Mouse (Mus musculus) layer of hippocampus, postnatal 36 days (tissue): ENCODE results near the gene Pon3. TPM values are rescaled to one million over a fixed set of nuclear protein-coding genes. Genes with fewer than 3 reads are reported as not detected.

Experiments
- DNase-seq, 2 experiments: peaks; one replicate each; pipeline ENCODE4 v3.0.0; 2022
- total RNA-seq, 2 experiments: library from RNA; stranded (reverse); gene quantifications; 2 replicates each; pipeline ENCODE4 v1.2.3; 2021

The Pon3 gene
- total RNA-seq, 2 experiments from 2014 or later, result 2.0 to 2.2 TPM

DNA sequence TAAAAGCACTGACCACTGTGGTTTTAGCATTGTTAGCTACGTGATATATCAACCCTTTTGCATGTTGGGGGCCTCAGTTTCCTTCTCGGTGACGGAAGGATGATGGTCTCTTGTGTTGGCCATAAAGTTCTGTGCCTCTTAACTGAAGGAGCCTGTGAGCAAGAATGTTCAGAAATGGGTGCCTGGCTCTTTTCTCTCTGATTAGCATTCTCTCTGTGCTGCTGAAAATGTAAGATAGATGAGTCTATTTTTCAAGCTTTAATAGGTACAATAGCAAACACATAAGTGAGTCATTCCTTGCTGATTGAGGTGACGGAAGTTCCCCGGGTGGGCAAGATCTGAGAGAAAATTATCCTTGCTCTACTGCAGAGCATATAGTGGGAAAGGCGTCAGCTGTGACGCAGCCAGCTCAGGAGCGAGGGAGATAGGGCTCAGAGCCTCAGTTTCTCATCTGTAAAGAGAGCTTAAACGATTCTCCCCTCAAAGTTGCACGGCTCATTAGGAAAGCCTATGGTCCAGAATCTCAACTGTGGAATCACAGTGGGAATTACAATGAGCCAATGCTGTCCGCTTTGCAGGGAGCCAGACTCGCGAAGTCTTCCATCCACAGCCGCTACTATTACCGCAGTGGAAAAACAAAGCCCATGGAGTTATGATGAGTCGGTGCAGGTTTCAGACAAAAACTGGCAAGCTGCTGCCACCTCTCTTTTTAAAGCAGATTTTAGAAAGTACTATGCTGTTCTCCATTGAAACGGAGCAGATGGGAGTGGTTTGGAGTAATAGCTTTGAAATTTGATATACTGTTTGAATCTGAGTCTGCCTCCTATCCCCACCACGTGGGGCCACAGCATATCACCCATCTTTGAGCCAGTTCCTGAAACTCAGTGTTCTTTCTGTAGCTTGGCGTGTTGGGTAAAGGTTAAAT lies 77.9 kb downstream of the Pon3 start:
- peak; percentile 10 to 19 for DNase-seq

GRCm38 (mm10) chr6:5174179-5174812 lies 81.8 kb downstream of the Pon3 start:
- no peak for DNase-seq

GRCm38 (mm10) chr6:5172571-5172970 lies 83.5 kb downstream of the Pon3 start:
- no peak for DNase-seq

DNA sequence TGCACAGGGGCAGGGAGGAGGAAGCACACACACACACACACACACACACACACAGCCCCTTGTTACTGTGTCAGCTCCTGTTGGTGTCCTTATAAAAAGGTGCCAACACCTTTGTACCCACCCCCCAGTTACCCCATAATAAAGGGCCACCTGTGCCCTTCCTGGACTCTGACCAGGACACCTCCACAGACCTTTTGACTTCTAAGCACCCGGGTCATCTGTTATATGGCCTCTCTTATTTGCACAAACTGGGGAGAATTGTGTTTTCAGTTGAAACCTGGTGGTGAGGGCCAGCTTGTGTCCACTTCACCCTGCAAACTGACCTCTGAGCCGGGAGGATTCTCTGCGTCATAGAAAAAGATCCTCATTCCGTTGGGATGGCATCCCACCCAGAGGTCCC lies 84.7 kb downstream of the Pon3 start:
- DNase-seq, result no peak

Other genes with a start within 250 kb of the Pon3 start
- not detected for gene Pon1, start 62.3 kb downstream of the Pon3 start, total RNA-seq
- gene Pon2, start 42.2 kb upstream of the Pon3 start, total RNA-seq, result 10 to 100 TPM; 19.8 TPM
- under 1 TPM; 0.50 to 0.71 TPM for gene Asb4, start 127.1 kb upstream of the Pon3 start, total RNA-seq
- gene Pdk4, start 240.0 kb upstream of the Pon3 start, total RNA-seq, result 10 to 100 TPM; 11.3 to 14.5 TPM